Mouse (Mus musculus) frontal cortex, postnatal 10 days (tissue): ENCODE measurements around the gene Nfasc.
A peak's percentile ranks its signal among the peaks of the same experiment; 100 is the strongest.

Experiments
- DNase-seq, 2 experiments: peaks; one replicate each; pipeline ENCODE4 v3.0.0; 2022; ENCODE audit warnings: low spot score in 2 of 2, mixed read lengths in 1 of 2

Nfasc gene

DNA sequence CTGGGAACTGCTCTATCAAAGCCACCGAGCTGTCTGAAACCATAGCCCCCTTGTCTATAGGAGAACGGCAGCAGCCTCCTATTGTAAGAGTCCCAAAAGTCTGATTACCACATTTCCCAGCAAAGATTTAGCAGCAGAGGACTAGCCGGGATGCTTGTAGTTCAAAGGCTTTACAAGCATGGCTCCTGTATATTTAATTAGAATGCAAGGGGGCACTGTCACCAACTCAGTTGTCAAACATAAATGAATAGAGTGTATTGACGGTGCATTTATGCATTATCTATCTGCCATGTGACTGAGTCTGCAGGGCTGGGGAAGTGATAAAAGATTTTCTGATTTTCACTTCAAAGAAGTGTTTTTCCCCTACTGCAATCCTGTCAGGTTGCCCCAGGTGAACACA is 156.2 kb downstream of the Nfasc start:
- DNase-seq = no peak

DNA sequence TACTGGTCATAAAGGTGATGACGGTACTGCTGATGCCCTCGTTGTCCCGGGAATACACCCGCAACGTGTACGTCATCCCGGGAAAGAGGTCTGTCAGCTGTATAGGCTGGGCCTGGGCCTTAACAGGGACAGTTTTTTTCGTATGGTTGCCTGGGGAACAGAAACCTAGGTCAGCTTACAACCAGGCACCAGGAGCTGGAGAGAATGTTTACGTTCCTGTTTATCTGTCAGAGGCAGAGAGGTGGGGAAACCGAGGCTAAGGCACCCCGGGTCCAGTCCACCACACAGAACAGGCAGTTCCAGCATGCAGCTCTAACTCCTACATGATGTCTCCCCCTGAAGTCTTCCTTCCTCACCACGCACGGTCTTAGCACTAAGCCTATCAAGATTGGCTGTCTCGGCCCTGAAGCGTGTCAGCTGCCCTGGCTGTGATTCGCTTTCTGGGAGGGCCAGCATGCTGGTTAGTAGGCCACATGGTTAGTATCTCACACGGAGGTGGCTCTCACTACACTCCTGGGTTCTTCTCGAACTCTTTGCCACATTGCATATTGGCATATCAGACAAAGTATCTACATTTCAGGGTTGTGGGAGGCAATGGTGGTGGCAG is 158.5 kb downstream of the Nfasc start:
- peak in 1 of 2 experiments; percentile 9 for DNase-seq

DNA sequence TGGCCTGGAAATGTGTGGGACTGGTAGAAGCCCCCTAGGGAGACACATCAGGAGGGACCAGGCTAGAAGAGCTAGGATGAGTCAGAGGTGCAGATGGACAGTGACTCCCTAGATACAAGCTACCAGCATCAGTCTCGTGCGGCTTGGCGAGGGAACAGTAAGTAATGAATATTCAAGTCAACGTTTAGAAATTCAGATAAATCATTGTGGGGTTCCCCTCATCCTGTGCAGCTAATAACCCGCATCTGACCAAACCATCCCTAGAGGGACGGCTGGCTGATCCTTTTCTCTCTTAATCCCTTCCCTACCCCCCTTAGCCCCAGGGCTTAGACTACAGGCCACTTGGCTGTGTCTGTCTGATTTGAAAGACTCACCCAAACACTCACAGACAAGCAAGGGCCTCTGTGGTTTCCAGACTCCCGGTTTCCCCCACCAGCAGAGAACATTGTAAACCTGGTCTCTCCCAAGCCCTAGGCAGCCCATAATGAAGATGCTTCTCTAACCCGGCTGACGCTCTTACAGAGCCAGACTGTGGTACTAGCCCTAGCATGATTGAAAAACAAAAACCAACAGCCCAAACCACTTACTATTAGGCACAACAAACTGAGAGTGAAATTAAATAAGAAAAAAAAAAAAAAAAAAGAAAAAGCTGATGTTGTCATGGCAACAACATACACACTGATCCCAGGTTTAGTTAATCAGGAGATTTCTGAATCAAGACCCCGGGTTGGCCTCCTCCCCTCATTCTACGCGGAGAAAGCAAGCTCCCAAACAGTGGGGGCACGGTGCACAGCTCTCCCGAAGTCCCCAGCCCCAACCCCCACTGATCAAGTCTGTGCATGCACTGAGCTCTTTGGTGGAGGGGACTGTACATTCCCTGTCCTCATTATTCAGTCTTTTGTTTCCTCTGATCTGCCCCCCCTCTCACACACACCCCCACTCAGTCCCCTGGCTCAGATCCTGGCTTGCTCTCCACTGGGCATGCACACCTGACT is 159.5 kb downstream of the Nfasc start:
- peak in 1 of 2 experiments; percentile 10 for DNase-seq

DNA sequence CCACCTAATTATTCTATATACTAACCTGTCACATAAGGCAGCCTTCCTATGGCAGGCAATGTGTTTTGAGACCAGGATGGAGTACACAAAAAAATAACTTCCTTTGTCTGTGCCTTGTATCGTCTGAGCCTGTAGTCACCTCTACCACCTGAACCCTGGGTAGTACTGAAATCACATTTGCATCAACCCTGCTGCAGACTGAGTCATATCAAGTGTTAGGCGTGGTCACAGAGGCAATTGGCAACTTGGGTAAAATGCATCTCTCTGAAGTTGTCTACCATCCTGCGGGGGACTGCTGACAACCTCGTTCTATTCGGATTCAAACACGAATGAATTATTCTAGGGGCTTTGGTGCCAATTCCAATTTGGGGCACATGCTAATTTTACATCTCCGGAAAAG is 161.5 kb downstream of the Nfasc start:
- no peak for DNase-seq

DNA sequence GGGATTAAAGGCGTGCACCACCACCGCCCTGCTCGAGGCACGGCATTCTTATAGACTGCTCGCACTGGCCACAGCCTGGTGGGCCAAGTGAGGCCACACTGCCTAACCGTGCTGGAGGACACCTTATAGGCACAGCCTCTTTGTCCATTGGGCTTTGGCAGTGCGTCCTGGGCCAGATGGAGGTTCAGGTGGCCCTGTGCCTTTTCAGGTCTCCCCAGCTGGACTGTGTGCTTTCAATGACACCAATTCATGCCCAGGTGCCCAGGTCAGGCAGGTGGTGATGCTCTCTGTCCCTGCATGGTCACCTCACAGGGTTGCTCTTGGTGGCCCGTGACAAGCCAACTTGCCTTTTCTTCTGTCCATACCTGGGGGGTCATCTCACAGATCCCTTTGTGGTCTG is 164.8 kb downstream of the Nfasc start:
- DNase-seq = no peak

DNA sequence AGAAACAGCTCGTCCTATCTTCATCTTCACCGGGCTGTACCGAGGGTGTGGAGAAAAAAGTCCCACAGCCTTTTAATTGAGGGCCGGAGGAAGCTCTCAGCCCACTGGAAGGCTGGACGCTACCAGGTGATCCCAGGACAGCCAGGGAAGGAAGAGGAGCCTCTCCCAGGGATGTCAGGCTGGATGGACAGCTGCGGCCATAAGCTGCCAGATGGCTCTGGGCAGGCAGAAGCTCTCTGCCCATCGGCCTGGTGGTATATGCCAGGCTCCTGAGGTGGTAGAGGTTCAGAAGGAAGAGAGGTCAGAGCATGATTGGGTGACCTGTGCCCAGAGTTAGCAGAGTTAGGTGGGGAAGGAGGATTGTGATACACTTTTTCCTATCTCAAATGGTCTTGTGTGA is 168.7 kb downstream of the Nfasc start:
- DNase-seq = no peak

DNA sequence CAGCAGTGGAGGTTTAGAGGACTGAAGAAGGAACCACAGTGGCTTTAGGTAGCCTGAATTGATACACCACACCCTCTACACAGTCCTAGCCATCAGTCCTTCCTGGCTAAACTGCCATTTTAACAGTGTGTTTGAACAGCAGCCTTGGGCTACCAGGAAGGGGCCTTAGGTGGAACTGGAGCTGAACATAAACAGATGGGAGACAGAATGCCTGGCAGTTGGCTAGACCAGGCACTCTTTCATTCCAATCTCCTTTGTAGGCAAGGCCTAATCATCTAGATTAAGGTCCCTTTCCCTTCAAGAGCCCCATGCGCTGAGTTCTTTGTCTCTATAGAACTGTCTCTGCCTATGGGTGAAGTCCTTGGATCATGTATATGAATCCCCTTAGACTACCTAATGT is 170.0 kb downstream of the Nfasc start:
- DNase-seq = no peak

DNA sequence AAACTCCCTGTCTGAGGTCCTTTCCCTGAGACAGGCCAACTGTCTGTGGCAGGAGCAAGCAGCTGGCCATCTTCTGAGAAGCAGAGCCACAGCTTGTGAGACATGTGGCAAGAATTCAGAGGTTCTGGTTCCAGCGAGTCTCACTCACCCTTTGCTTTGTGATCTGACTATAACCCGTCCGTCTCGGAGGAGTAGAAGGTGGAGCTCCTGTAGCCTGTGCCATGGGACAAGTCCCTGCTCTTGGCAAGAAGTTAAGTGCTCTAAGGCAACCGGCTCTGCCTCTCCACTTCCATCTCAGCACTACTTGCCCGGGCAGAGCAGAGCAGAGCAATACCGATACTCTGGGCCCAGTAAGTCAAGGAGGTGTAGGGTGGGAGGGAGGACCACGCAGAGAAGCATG is 170.7 kb downstream of the Nfasc start:
- no peak for DNase-seq

DNA sequence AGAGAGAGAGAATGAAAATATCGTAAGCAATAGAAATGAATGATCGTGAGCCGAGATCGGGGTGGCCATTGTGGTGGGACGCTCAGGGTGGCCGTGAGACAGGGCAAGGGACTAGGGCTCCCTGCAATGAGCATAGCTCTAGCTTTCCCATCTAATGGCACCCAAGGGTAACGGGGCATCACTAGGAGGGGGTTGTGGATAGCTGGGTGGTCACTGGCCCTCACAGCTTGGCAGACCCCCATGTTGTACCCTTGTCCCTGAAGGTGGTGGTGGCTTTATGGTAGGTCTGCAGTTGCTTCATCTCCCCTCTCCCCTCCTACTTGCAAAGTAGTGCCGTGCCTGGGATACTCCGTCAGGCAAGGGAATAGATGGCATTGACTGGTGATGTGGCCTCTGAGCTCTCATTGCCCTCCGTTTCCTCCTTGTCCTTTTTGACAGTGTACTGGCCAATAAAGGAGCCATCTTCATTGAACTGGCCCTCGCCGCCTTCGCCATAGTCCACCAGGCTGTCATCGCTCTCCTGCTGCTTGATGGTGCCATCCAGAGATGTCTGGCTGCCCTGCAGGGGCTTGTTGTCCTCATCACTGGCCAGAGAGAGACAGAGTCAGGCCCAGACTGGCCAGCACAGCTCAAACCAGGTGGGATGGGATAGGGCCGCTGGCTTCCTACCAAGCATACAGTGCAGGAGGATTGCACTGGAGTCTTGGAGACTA is 171.4 kb downstream of the Nfasc start:
- DNase-seq = no peak

DNA sequence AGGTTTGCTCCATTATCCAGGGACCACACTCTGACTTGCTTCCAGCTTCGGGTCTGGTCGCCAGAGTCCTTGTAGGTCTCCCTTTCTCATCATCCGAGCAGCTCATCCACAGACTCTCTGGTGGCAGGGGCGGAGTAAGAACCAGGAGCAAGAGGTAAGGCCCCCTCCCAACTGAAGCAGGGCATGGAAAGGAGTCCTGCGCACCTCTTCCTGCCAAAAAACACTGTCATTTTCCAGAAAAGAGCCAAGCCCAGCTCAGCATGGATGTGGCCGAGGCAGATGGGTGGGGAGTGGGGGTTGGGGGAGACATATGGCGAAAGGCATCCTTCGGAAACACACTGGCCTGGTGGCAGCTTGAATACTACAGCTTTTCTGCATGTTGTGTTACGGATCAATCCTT is 172.1 kb downstream of the Nfasc start:
- DNase-seq = no peak

DNA sequence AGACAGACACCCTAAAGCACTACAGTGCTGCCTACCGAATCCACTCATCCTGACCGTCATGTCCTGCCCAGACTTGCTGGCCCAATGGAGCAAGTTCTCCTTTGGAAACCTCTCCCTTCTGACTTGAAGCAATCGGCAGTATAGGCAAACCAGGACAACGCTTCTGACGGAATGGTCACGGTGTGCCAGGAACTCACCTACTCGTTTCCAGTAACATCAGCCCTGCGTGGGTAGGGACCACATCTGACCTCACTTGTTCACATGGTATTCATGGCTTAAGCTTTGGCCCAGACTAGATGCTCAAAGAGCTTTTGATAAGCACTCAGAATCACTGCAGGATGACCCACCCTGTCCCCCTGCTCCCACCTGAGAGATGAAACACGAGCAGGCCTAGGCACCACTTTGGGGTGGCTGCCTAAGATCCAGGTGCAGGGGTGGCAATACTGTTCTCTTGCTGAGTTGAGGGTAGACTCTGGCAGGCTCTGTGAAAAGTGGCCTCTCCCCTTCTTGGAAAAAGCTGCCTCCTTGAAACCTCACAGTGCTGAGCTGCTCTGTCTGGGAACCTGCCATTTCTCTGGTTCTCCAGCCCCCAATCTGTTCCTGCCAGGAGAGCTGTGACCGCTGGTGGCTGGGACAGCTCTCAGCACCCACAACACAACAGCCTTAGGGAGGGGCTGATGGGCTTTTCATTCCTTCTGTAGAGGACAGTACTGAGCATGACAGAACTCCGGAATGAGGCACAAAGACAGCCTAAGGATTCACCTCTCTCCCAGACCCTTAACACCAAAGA is 174.1 kb downstream of the Nfasc start:
- DNase-seq = no peak

DNA sequence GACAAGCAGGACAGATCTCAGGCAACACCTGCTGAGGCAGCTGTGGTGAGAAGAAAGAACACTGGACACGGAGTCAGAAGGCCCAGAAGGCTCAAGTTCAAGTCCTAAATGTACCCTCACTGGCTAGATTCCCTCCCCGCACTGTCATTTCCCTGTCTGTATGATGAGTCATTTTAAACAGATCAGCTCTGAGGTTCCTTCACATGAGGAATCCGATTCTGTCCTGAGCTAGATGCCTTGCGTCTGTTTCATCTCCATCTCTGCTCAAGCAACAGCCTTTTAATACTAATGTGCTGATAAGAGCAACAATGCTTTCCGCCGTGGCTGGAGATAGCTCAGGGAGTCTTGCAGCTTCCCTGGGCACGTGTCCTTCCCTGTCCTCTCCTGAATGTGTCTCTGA is 175.8 kb downstream of the Nfasc start:
- DNase-seq = no peak

DNA sequence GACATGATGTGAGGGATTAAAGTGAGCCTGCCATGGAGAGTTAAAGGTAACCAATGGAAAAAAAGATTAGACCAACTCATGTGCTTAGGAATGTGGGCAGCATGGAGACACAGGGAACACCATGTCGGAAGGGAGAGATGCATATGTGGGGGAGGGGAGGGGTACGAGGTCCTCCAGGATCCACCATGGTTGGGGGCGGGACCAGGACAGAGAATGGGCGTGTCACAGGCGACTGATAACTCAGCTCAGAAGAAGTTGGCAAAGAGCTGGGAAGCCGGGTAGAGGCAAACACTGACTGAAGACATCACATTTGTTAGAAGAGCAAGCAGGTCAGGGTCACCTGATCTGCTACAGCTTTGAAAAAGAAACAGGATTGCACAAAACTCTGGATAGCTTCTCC is 176.7 kb downstream of the Nfasc start:
- no peak for DNase-seq

DNA sequence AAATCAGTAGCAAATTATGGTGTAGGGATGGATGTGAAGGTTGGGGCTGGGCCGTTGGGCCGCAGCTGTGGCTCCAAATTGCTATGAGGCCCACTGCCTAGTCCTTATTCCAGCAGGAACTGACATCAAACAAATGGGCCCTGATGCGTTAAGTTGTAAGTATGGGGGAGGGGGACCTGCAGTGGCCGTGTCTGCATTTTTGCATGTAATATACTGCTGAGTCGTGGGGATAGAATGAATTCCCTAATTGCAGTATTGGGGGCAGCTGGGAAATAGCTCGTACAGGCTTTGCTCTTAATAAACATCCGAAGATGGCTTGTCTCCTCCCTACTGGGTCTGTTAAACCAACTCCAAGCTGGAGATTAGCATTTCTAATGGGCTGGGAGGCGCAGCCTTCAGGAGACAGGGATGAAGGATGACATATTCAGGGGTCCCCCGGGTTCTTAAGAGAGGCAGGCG is 179.2 kb downstream of the Nfasc start:
- no peak for DNase-seq

DNA sequence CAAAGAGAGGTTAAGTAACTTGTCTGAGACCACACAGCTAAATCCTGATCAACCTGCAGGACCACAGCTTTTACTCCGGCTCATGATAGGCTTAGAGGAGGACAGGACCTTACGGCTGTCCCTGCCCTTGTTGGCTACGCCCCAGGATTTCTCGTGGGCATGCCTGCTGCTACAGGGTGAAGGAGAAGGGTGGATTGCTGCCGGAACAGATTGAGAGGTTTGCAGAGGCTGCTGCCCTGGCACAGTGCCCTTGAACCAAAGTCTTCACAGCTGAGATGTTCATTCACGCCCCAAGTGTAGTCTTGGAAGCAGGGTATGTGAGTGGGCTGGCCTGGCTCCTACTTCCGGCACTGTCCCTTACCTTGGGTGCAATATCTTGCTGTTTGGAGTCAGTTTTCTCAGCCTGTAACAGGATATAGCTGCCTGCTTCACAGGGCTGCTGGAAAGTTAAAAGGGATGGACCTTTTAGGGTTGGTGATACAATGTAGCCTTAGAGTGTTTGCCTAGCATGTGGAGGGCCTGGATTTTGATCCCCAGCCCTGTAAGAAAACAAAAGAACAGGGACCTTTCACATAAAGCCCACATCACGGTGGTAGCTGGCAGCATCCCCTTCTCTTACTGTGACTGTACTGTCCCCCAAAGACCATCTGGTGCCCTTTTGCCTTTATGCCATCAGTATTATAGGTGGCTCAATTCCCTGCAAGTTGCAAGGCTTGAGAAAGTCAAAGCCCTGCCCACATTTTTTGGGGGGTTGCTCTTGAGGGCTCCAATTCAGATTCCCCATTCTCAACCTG is 180.5 kb downstream of the Nfasc start:
- no peak for DNase-seq

DNA sequence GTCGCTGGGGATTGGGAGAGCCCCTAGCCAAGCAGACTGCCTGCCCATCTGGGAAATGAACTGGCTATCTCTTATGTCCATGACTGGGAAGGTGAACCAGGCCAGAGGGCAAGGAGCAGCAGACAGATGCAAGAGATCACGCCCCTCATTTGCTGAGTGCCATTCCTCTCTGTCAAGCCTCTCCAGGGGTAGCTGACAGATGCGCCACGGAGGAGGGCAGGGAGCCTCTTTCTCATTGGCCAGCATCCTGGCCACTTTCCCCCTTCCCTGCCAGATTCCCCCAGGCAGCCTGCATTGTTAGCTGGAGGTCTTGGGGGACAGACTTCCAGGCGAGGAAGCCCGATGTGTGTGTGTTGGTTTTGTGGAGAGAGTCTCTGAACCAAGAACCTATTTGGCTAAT is 182.6 kb downstream of the Nfasc start:
- no peak for DNase-seq

DNA sequence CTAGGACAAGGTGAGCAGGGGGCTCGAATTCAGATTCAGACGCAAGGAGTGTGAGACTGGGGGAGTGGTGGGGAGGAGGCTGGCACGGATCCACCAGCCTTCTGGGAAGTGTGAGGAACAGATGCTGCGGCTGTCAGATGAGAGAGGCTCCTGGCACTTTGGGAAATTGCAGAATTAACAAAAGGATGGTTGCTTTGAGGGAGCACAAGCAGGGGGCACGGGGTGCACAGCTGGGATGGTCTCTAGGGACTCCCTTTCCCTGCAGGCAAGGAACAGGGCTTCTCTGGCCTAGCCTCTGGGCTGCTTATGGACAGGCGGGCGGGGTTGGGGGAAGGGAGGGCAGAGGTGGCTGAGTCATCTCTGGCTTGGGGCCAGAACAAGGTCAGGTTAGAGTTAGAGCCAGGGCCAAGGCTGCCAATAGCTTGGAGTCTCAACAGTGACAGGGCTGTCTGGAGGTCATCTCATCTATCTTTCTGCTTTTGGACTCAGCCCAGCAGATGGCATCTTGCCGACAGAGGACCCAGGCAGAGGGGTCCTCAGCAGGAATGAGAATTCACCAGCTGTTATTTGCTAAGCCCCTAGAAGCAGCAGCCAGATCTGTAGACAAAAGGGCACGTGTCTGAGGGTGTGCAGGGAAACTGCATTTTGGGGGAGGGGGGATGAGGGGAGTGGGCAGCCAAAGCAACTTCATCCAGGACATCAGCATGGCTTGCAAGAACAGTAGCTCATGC is 183.5 kb downstream of the Nfasc start:
- no peak for DNase-seq

DNA sequence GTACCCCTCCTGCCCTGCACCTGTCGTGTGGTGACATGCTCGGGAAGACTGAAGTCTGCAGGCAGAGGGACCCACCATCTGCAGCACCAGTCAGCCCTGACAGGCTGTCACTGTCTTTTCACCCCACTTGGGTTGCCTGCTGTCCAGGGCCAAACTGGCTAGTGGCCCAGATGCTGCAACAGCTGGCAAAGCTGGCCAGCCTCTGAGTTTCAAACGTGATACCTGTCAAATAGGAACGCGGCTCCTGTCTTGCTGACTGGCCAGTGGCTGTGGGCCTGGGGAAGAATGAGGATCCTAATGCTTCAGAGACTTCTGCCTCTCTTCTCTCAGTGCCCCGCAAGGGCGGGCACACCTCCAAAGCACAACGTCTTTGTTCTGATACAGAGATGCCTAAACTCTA is 197.8 kb downstream of the Nfasc start:
- no peak for DNase-seq

DNA sequence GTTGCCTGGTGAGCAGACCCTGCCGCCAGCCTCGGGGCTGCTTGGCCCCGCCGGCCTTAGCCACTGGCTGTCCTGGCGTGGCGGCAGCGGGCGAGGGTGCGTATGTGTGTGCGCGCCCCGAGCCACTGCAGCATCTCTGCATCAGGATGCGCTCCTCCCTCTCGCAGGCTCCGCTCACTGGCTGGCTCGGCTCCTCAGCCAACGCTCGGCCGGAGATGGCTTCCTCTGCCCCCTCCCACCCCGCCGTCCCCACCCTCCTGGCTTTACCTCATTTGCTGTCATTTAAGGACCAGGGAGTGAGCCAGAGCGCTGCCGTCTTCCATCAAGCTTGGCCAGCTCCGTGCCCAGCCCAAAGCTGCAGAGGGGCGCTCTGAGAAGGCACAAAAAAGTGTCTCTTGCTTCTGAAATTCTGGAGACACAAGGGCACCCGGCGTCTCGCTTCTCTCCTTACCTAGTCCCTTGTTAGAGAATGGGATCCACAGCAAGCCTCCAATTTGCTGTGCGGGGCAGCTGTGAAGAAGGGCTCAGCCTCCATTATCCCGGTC is 198.8 kb downstream of the Nfasc start, which contains the start of gene Cntn2:
TSS of gene Cntn2 (minus strand) at position 495 of the 545 bp plus-strand sequence.
- peak in 1 of 2 experiments; percentile 59 for DNase-seq
